Mouse (Mus musculus) lung, adult 18-20 months (tissue): Measurements from ENCODE around the gene Agtr1b.

ENCODE experiments used
- DNase-seq, 2 experiments: peaks; one replicate each; pipeline ENCODE4 v3.0.0; 2022; ENCODE audit warnings: mixed read lengths in 2 of 2

Agtr1b gene

GRCm38 (mm10) chr3:20366558-20367522, at the start of gene Agtr1b:
Agtr1b (minus strand) TSS chr3:20367177.
- DNase-seq: no peak

- no peak for DNase-seq
Measured at GRCm38 (mm10) chr3:20353598-20353997, 13.4 kb downstream of the Agtr1b start.

GRCm38 (mm10) chr3:20348206-20348605, 18.8 kb downstream of the Agtr1b start:
- DNase-seq: no peak

- DNase-seq: no peak
Measured at GRCm38 (mm10) chr3:20340402-20340801, 26.6 kb downstream of the Agtr1b start.

GRCm38 (mm10) chr3:20334681-20335080, 32.3 kb downstream of the Agtr1b start:
- DNase-seq: peak; percentile 5 to 10

- no peak for DNase-seq
Measured at GRCm38 (mm10) chr3:20317233-20317632, 49.7 kb downstream of the Agtr1b start.

GRCm38 (mm10) chr3:20309142-20309541, 57.8 kb downstream of the Agtr1b start:
- no peak for DNase-seq

- DNase-seq: no peak
Measured at GRCm38 (mm10) chr3:20307256-20307655, 59.7 kb downstream of the Agtr1b start.

GRCm38 (mm10) chr3:20304758-20305352, 62.1 kb downstream of the Agtr1b start:
- peak; percentile 1 to 6 for DNase-seq

- no peak for DNase-seq
Measured at GRCm38 (mm10) chr3:20295546-20295945, 71.4 kb downstream of the Agtr1b start.

GRCm38 (mm10) chr3:20294542-20295348, 72.2 kb downstream of the Agtr1b start:
- no peak for DNase-seq

GRCm38 (mm10) chr3:20291370-20291769, 75.6 kb downstream of the Agtr1b start:
- no peak for DNase-seq

GRCm38 (mm10) chr3:20288761-20289160, 78.2 kb downstream of the Agtr1b start:
- DNase-seq: peak in 1 of 2 experiments; percentile 10

- no peak for DNase-seq
Measured at GRCm38 (mm10) chr3:20281796-20282195, 85.2 kb downstream of the Agtr1b start.

- no peak for DNase-seq
Measured at GRCm38 (mm10) chr3:20275633-20276032, 91.3 kb downstream of the Agtr1b start, which contains the start of gene Cpb1. Cpb1 (minus strand) TSS chr3:20275733.
